ENCODE assay signal across 18 mouse cellular contexts in genomic region chr9:100535618-100536262, GRCm38 (mm10). TPM values are rescaled to one million over a fixed set of nuclear protein-coding genes. Genes with fewer than 3 reads are reported as not detected.
DNase-seq lines count a peak whose midpoint lies in the region; ATAC-seq and TF ChIP-seq lines count a peak whose summit lies in the region.
"Had no signal": no experiment of that assay in that cellular context is flagged by ENCODE, and none has a peak within 500 bp of the region (broad histone marks: within the 10 kb centered on the region; RNA-seq: fewer than 3 reads in every experiment).

No protein-coding gene starts in this region.

- H3K4me3 ChIP-seq in liver, adult 2 months (ENCODE audit: insufficient read depth, low read depth, low read length), result no peak overlapping the region
- no peak overlapping the region for H3K4me3 ChIP-seq in G1E (ENCODE audit: low read depth, low read length)
- H3K4me3 ChIP-seq in liver, embryonic 15.5 days (replicated peaks), result no peak overlapping the region
- H3K4me3 ChIP-seq: erythroblast, embryonic 14.5 days; heart, adult 2 months had no signal

- 0 out of 2 replicates have a peak, but pooled peaks have one; percentile 36 for ATAC-seq in G1E (ENCODE audit: extremely low read depth, insufficient number of reproducible peaks, low FRiP score, poor library complexity, severe bottlenecking)
- ATAC-seq in liver, embryonic 15.5 days (ENCODE audit: insufficient read depth), result peak; percentile 37; the same call in 1 of the 2 replicates
- ATAC-seq in erythroid progenitor cell, adult 5-6 weeks (replicated peaks; ENCODE audit: low FRiP score, poor library complexity, severe bottlenecking), result no peak
- ATAC-seq: hindbrain, embryonic 16.5 days; intestine, embryonic 16.5 days had no signal

- TF ChIP-seq POLR2A in liver, adult 2 months (IDR thresholded peaks at IDR 0.05; ENCODE audit: extremely low read depth, insufficient read depth, low read length), result no peak

- TF ChIP-seq CTCF in liver, adult 2 months (IDR thresholded peaks at IDR 0.05; ENCODE audit: low read depth, low read length), result no peak
- no peak for TF ChIP-seq CTCF in G1E (IDR thresholded peaks at IDR 0.05; ENCODE audit: low read depth, low read length)

- no peaks in the 10 kb centered on the region for H3K9me3 ChIP-seq in G1E (replicated peaks)
- H3K9me3 ChIP-seq in liver, embryonic 15.5 days (replicated peaks), result no peaks in the 10 kb centered on the region

- H3K79me2 ChIP-seq in liver, adult 2 months (ENCODE audit: control insufficient read depth, insufficient read depth, low read length), result peaks cover 32% of the 10 kb centered on the region

- no peak overlapping the region for H3K4me2 ChIP-seq in liver, embryonic 15.5 days
- H3K4me2 ChIP-seq: midbrain, embryonic 11.5 days had no signal

- H3K4me1 ChIP-seq in liver, adult 2 months (ENCODE audit: control insufficient read depth, insufficient read depth, low read length), result peaks cover 11% of the 10 kb centered on the region
- peaks cover 67% of the 10 kb centered on the region for H3K4me1 ChIP-seq in G1E (ENCODE audit: insufficient read depth, low read depth, low read length)
- H3K4me1 ChIP-seq in liver, embryonic 15.5 days (replicated peaks), result peaks cover 36% of the 10 kb centered on the region

- H3K36me3 ChIP-seq in liver, adult 2 months (ENCODE audit: control insufficient read depth, insufficient read depth, low read length), result no peaks in the 10 kb centered on the region
- H3K36me3 ChIP-seq in G1E (replicated peaks), result peaks cover 9% of the 10 kb centered on the region
- H3K36me3 ChIP-seq in liver, embryonic 15.5 days (replicated peaks), result 0 out of 2 replicates have a peak, but pooled peaks cover 3% of the 10 kb centered on the region

- WGBS in liver, adult 2 months, result 83% methylated on average over 2 of the region's 2 CpGs
- WGBS in liver, embryonic 15.5 days (ENCODE audit: insufficient replicate concordance), result 55% methylated on average over 2 of the region's 2 CpGs

- peak; percentile 72 for DNase-seq in liver, adult 2 months (ENCODE audit: extremely low read depth, low read depth, low spot score)
- DNase-seq in liver (no peak), G1E (ENCODE audit: low spot score) (no peak), adipocyte (ENCODE audit: low spot score) (peak; percentile 13)
- no peak for DNase-seq in neural tube, embryonic 10.5 days (ENCODE audit: extremely low spot score, low spot score)
- DNase-seq: adrenal gland, postnatal 25 days; cerebellum, adult 2 months; gastrocnemius, postnatal 10 days; heart, adult 2 months; heart, postnatal 4 days; kidney, postnatal 36 days; thymus, postnatal 14 days had no signal

- 0 out of 2 replicates have a peak overlapping the region, but pooled peaks have one; percentile 8 for H3K27ac ChIP-seq in liver, adult 2 months (replicated peaks; ENCODE audit: insufficient read depth, low read depth, low read length)
- H3K27ac ChIP-seq in liver, embryonic 15.5 days (replicated peaks), result no peak overlapping the region
- H3K27ac ChIP-seq: heart, adult 2 months had no signal

- H3K9ac ChIP-seq in liver, adult 2 months (ENCODE audit: low read depth, low read length), result no peak overlapping the region
- H3K9ac ChIP-seq in liver, embryonic 15.5 days, result no peak overlapping the region

- H3K27me3 ChIP-seq in liver, adult 2 months (ENCODE audit: control insufficient read depth, insufficient read depth, low read length), result no peaks in the 10 kb centered on the region
- no peaks in the 10 kb centered on the region for H3K27me3 ChIP-seq in G1E (ENCODE audit: insufficient read depth, low read length)
- H3K27me3 ChIP-seq in liver, embryonic 15.5 days, result no peaks in the 10 kb centered on the region

RNA-seq across cellular contexts. Expression of gene Nck1, which starts 10.2 kb away (rescaled TPM):
- total RNA-seq in liver, adult 2 months (2014; rRNA removed), result 17.0 and 17.5 TPM in 2 replicates
- 2.2 and 2.6 TPM in 2 replicates for polyA plus RNA-seq in liver, adult 2 months (2012; rRNA removed)
- total RNA-seq in G1E (2014; fragmentation: Nextera tagmentation), result 40.0 and 41.2 TPM in 2 replicates
- 44.0 and 64.9 TPM in 2 replicates for total RNA-seq in G1E (2017)
- polyA plus RNA-seq in G1E (2012), result 2.9 and 3.4 TPM in 2 replicates
- polyA plus RNA-seq in liver, embryonic 15.5 days (2015; fragmentation: Nextera tagmentation; extraction: Ambion mirVana), result 20.6 and 23.3 TPM in 2 replicates
- 20.5 and 21.3 TPM in 2 replicates for total RNA-seq in erythroid progenitor cell, adult 5-6 weeks (2015; ENCODE audit: low replicate concordance)
- total RNA-seq in erythroid progenitor cell, adult 5-6 weeks (2017; ENCODE audit: low replicate concordance), result 20.2 and 43.7 TPM in 2 replicates

RNA-seq across cellular contexts. Expression of gene Slc35g2, which starts 35.1 kb away (rescaled TPM):
- 0.65 and 0.74 TPM in 2 replicates for total RNA-seq in liver, adult 2 months (2014; rRNA removed)
- polyA plus RNA-seq in liver, adult 2 months (2012; rRNA removed), result 0.09 TPM in 1 of 2 replicates, not detected in the other
- total RNA-seq in G1E (2014; fragmentation: Nextera tagmentation) (not detected in 2 replicates), G1E (2017) (0.05 and 0.12 TPM in 2 replicates)
- polyA plus RNA-seq in G1E (2012), result not detected in 2 replicates
- 1.1 and 1.5 TPM in 2 replicates for polyA plus RNA-seq in liver, embryonic 15.5 days (2015; fragmentation: Nextera tagmentation; extraction: Ambion mirVana)
- total RNA-seq in erythroid progenitor cell, adult 5-6 weeks (2015; ENCODE audit: low replicate concordance), result not detected in 2 replicates
- total RNA-seq in erythroid progenitor cell, adult 5-6 weeks (2017; ENCODE audit: low replicate concordance), result not detected in 2 replicates
- polyA plus RNA-seq: erythroblast, embryonic 14.5 days had no signal

RNA-seq across cellular contexts. Expression of gene Il20rb, which starts 49.2 kb away (rescaled TPM):
- total RNA-seq in liver, adult 2 months (2014; rRNA removed), result 0.40 and 0.83 TPM in 2 replicates
- 0.50 and 0.88 TPM in 2 replicates for polyA plus RNA-seq in liver, adult 2 months (2012; rRNA removed)
- 1.1 and 1.2 TPM in 2 replicates for total RNA-seq in G1E (2014; fragmentation: Nextera tagmentation)
- 0.71 and 0.93 TPM in 2 replicates for total RNA-seq in G1E (2017)
- polyA plus RNA-seq in G1E (2012), result 0.20 and 0.22 TPM in 2 replicates
- 0.25 and 0.54 TPM in 2 replicates for polyA plus RNA-seq in liver, embryonic 15.5 days (2015; fragmentation: Nextera tagmentation; extraction: Ambion mirVana)
- not detected in 2 replicates for total RNA-seq in erythroid progenitor cell, adult 5-6 weeks (2015; ENCODE audit: low replicate concordance)
- total RNA-seq in erythroid progenitor cell, adult 5-6 weeks (2017; ENCODE audit: low replicate concordance), result 0.64 TPM in 1 of 2 replicates, not detected in the other

Comparison
In these comparisons a context has a peak if more than half of its experiments do, and no peak if none do; other contexts are left out.
1. DNase-seq: peak in liver, adult 2 months (single experiment) and adipocyte (single experiment); none in liver (single experiment), G1E (single experiment) and neural tube, embryonic 10.5 days (single experiment).